Mouse (Mus musculus) left cerebral cortex, adult 18-20 months (tissue): ENCODE results near the gene Chrna1. TPM values are rescaled to one million over a fixed set of nuclear protein-coding genes. Genes with fewer than 3 reads are reported as not detected.

Experiments
- DNase-seq, 2 experiments: peaks; one replicate each; pipeline ENCODE4 v3.0.0; 2021 to 2022; ENCODE audit warnings: low spot score in 2 of 2, mixed read lengths in 1 of 2
- long read RNA-seq, 2 experiments: library from polyadenylated mRNA; stranded (forward); transcript quantifications; one replicate each; pipeline ENCODE4 v2.0.0; 2021
- total RNA-seq, 2 experiments: library from RNA; stranded (reverse); gene quantifications; 2 replicates each; pipeline ENCODE4 v1.2.3; 2021

Gene Chrna1
- under 1 TPM; 0.07 to 0.16 TPM for total RNA-seq
- long read RNA-seq, experiment 1: 0 reads
- long read RNA-seq, experiment 2: 0 reads

- no peak for DNase-seq
Measured at GRCm38 (mm10) chr2:73580166-73580565, at the start of gene Chrna1. Gene Chrna1 (minus strand): TSS chr2:73580338.

GRCm38 (mm10) chr2:73618486-73619052, 38.4 kb upstream of the Chrna1 start:
- no peak for DNase-seq

- no peak for DNase-seq
Measured at GRCm38 (mm10) chr2:73616434-73617057, 36.4 kb upstream of the Chrna1 start.

GRCm38 (mm10) chr2:73615456-73615855, 35.3 kb upstream of the Chrna1 start:
- DNase-seq: no peak

- DNase-seq: no peak
Measured at GRCm38 (mm10) chr2:73614303-73614702, 34.2 kb upstream of the Chrna1 start.

- no peak for DNase-seq
Measured at GRCm38 (mm10) chr2:73612941-73613340, 32.8 kb upstream of the Chrna1 start.

GRCm38 (mm10) chr2:73612367-73612914, 32.3 kb upstream of the Chrna1 start:
- no peak for DNase-seq

GRCm38 (mm10) chr2:73611798-73612197, 31.7 kb upstream of the Chrna1 start:
- DNase-seq: no peak

- no peak for DNase-seq
Measured at GRCm38 (mm10) chr2:73609724-73610210, 29.6 kb upstream of the Chrna1 start.

GRCm38 (mm10) chr2:73609067-73609723, 29.1 kb upstream of the Chrna1 start:
- DNase-seq: no peak

- DNase-seq: no peak
Measured at GRCm38 (mm10) chr2:73608391-73608790, 28.3 kb upstream of the Chrna1 start.

GRCm38 (mm10) chr2:73607609-73608008, 27.5 kb upstream of the Chrna1 start:
- DNase-seq: no peak

GRCm38 (mm10) chr2:73607146-73607545, 27.0 kb upstream of the Chrna1 start:
- DNase-seq: no peak

- no peak for DNase-seq
Measured at GRCm38 (mm10) chr2:73606616-73607015, 26.5 kb upstream of the Chrna1 start.

GRCm38 (mm10) chr2:73605077-73605476, 24.9 kb upstream of the Chrna1 start:
- DNase-seq: peak; percentile 85 to 93

- no peak for DNase-seq
Measured at GRCm38 (mm10) chr2:73604579-73604978, 24.4 kb upstream of the Chrna1 start.

GRCm38 (mm10) chr2:73600650-73601049, 20.5 kb upstream of the Chrna1 start:
- DNase-seq: no peak

- DNase-seq: no peak
Measured at GRCm38 (mm10) chr2:73597772-73598171, 17.6 kb upstream of the Chrna1 start.

- DNase-seq: peak; percentile 78 to 90
Measured at GRCm38 (mm10) chr2:73596786-73597185, 16.6 kb upstream of the Chrna1 start.

- no peak for DNase-seq
Measured at GRCm38 (mm10) chr2:73596326-73596725, 16.2 kb upstream of the Chrna1 start.

- no peak for DNase-seq
Measured at GRCm38 (mm10) chr2:73593101-73593439, 12.9 kb upstream of the Chrna1 start.
